Mouse (Mus musculus) G1E (cell line): Measurements from ENCODE around the gene Zkscan4.

Experiments used
- CTCF ChIP-seq: IDR thresholded peaks from 2 replicates; pipeline ENCODE4 v1.5.1; 2012; ENCODE audit warnings: low read depth, low read length, inconsistent platforms, mixed read lengths
- GATA1 ChIP-seq: IDR thresholded peaks from 2 replicates; pipeline ENCODE4 v1.6.1; 2012; ENCODE audit warnings: borderline replicate concordance, low read length, inconsistent platforms, mixed read lengths
- GATA2 ChIP-seq: IDR thresholded peaks from 2 replicates; pipeline ENCODE4 v1.6.1; 2012; ENCODE audit warnings: low read depth, low read length, inconsistent platforms, borderline replicate concordance
- POLR2AphosphoS5 ChIP-seq: IDR thresholded peaks from 2 replicates; pipeline ENCODE4 v1.6.1; 2012; ENCODE audit warnings: low read depth, low read length, inconsistent platforms; ENCODE audit not compliant: insufficient replicate concordance
- TAL1 ChIP-seq: conservative IDR thresholded peaks from 2 replicates; pipeline ENCODE4 v1.6.1; 2012; ENCODE audit warnings: low read depth, low read length, inconsistent platforms, mixed read lengths

DNA sequence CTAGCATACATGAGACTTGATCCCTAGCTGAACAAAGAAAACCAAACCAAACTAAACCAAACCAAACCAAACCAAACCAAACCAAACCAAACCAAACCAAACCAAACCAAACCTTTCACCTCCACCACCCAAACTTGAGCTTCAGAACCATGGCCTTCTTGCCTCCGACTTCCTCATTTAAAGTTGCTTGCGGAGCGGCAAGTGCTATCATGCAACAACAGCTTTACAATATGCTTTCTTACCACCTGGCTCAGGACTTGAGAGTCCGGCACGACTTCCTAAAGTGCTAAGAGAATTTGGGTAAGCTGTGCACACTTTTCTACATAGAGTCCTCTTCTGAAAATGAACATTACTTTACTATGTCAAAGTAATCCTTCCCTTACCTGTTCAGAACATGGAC is 23.6 kb downstream of the Zkscan4 start:
- no peak for TF ChIP-seq CTCF
- no peak for TF ChIP-seq GATA1
- TF ChIP-seq POLR2AphosphoS5 = no peak
- no peak for TF ChIP-seq TAL1
- TF ChIP-seq GATA2 = no peak
